Mouse (Mus musculus): ENCODE results near the gene Bcan. TPM values are rescaled to one million over a fixed set of nuclear protein-coding genes. Genes with fewer than 3 reads are reported as not detected.

Gene Bcan
- polyA plus RNA-seq, 1 experiment from 2014 or later, result 0.86 TPM

- Histone ChIP-seq H3K36me3 (no peaks in the 10 kb centered on the region), H3K27me3 (ENCODE audit: low read depth, poor library complexity, severe bottlenecking) (peaks cover 59% of the 10 kb centered on the region), H3K4me1 (peaks cover 79% of the 10 kb centered on the region), H3K27ac (replicated peaks) (peak overlapping the region; percentile 84), H3K4me3 (peak overlapping the region; percentile 50), H3K9me3 (replicated peaks) (no peaks in the 10 kb centered on the region)
- no peak for DNase-seq (ENCODE audit: low spot score)
- WGBS, result 7% methylated on average over 15 of the region's 15 CpGs
Observed at GRCm38 (mm10) chr3:87988068-87988467, 12.0 kb downstream of the Bcan start.

DNA sequence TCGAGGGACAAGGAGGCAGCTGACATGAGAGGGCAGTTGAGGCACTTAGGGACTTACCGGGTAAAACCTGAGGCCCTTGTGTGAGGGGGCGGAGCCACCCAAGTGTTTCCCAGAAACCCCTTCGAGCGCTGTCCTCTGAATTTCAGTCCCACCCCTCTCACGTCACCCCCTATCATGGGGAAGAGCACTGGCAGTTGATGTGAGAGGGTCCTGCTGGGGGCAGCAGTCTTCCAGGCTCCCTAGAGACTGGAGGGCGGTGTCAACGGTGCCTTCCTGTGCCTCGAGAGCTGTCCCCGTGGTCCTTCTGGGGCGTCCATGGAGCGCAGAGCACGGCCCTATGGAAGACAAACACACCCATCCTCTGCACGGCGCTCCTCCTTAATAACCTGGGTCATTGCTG is 12.4 kb downstream of the Bcan start:
- WGBS, result under 1% methylated on average over 15 of the region's 15 CpGs
- Histone ChIP-seq H3K27ac (replicated peaks) (peak overlapping the region; percentile 84), H3K36me3 (no peaks in the 10 kb centered on the region), H3K4me1 (peaks cover 79% of the 10 kb centered on the region), H3K4me3 (peak overlapping the region; percentile 50), H3K9me3 (replicated peaks) (no peaks in the 10 kb centered on the region), H3K27me3 (ENCODE audit: low read depth, poor library complexity, severe bottlenecking) (peaks cover 54% of the 10 kb centered on the region)
- peak; percentile 78 for DNase-seq (ENCODE audit: low spot score)

GRCm38 (mm10) chr3:87986868-87987267 is 13.2 kb downstream of the Bcan start:
- Histone ChIP-seq H3K27ac (replicated peaks) (peak overlapping the region; percentile 84), H3K9me3 (replicated peaks) (no peaks in the 10 kb centered on the region), H3K27me3 (ENCODE audit: low read depth, poor library complexity, severe bottlenecking) (peaks cover 47% of the 10 kb centered on the region), H3K36me3 (peaks cover under 1% of the 10 kb centered on the region; the same call in 1 of the 2 replicates), H3K4me1 (peaks cover 81% of the 10 kb centered on the region), H3K4me3 (peak overlapping the region; percentile 50)
- WGBS, result 1% methylated on average over 17 of the region's 17 CpGs
- DNase-seq (ENCODE audit: low spot score), result peak; percentile 99

DNA sequence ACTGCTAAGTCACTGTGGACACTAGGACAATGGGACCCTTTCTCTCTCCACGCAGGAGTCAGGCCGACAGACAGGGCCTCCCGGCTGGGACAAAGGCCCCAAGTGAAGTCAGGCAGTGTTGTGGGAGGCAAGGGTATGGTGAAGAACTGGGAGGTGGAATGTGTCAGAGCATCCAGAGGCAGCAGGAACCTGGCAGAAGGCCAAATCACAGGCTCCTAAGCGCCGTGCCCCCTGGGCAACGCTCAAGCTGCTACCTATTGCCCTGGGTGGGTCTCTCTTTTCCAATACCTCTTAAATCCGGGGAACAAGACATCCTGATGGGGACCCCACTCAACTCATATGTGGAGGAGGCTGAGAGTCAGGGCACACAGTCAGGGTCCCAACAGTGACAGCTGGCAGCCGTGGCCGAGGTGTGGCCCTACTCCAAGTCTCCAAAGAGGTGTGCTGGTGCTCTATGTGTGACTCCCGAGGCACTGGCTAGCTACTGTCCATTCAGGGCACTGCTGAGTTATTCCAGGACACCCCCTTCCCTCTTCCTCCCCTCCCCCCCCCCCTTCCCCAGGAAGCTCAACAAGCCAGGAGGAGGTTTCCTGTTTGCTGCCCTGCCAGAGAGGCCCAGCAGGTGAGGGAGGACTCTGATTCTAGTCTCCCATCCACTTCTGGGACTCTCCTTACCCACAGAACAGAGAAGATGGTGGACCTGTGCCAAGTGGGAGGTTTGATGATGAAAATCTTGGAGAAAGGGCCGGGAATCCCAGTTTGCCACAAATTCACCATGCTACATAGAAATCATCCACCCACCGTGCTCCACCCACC is 14.3 kb downstream of the Bcan start:
- peaks cover 89% of the 10 kb centered on the region for H3K4me1 ChIP-seq

GRCm38 (mm10) chr3:87984094-87984493 is 15.9 kb downstream of the Bcan start:
- no peak for DNase-seq (ENCODE audit: low spot score)
- Histone ChIP-seq H3K36me3 (peaks cover 28% of the 10 kb centered on the region), H3K4me3 (peak overlapping the region; percentile 7; the same call in 1 of the 2 replicates), H3K4me1 (peaks cover 97% of the 10 kb centered on the region), H3K27me3 (ENCODE audit: low read depth, poor library complexity, severe bottlenecking) (peaks cover 19% of the 10 kb centered on the region), H3K9me3 (replicated peaks) (no peaks in the 10 kb centered on the region), H3K27ac (replicated peaks) (peak overlapping the region; percentile 95)
- WGBS, result 48% methylated on average over 3 of the region's 3 CpGs

More for the DNA sequence above, 14.3 kb downstream of the Bcan start:
- peak overlapping the region; percentile 84 for H3K27ac ChIP-seq (replicated peaks)
- 50% methylated on average over 12 of the region's 12 CpGs for WGBS
- H3K36me3 ChIP-seq, result peaks cover 11% of the 10 kb centered on the region; the same call in 1 of the 2 replicates
- peak; percentile 65 for DNase-seq (ENCODE audit: low spot score)
- H3K4me3 ChIP-seq, result peak overlapping the region; percentile 50
- no peaks in the 10 kb centered on the region for H3K9me3 ChIP-seq (replicated peaks)
- H3K27me3 ChIP-seq (ENCODE audit: low read depth, poor library complexity, severe bottlenecking), result peaks cover 35% of the 10 kb centered on the region

- 44% methylated on average over 6 of the region's 6 CpGs for WGBS
- Histone ChIP-seq H3K4me3 (peak overlapping the region; percentile 41), H3K27ac (replicated peaks) (peak overlapping the region; percentile 95), H3K4me1 (peaks cover 100% of the 10 kb centered on the region), H3K36me3 (peaks cover 32% of the 10 kb centered on the region), H3K9me3 (replicated peaks) (no peaks in the 10 kb centered on the region), H3K27me3 (ENCODE audit: low read depth, poor library complexity, severe bottlenecking) (peaks cover 14% of the 10 kb centered on the region)
- no peak for DNase-seq (ENCODE audit: low spot score)
Observed at GRCm38 (mm10) chr3:87983627-87984026, 16.4 kb downstream of the Bcan start.

GRCm38 (mm10) chr3:87982836-87983601 is 17.0 kb downstream of the Bcan start:
- DNase-seq (ENCODE audit: low spot score), result peak; percentile 81

DNA sequence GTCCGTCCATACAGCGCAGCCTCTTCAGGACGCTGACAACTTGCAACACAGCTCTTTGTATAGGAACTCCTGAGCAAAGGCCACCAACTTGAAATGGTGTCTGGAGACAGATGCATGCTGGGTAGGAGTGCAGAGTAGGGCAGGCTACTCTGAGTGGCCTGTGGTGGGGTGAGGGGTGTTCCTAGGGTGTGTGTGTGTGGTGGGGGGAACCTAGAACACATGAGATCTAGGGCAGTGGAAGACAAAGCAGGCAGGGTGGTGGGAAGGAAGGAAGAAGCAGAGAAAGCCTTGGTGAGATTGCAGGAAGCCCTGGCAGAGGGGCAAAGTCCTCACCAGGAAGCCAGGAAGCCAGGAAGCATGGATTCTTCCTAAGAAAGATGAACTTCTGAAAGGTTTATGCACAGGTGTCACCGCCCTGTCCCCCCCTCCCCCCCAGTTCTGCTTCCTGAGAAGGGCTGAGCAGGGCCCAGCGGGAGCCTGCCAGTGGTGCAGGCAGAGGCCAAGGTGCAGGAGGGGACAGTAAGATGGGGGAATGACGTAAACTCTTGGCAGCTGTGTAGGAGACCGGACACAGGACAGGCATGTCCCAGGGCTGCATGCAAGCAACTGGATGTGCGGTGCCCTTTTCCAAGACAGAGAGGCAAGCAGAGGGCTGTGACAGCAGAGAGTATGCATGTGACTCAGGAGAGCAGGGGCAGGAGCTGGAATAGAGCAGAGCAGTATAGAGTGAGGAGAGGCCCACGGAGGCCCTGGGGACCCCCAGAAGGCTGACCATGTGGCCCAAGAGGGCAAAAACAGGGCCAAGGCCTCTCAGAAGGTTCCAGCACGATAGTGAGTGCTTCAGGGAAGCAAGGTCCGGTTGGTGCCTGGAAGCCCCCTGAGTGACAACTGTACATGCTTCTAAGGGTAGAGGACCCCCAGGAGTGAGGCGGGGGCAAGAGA is 17.9 kb downstream of the Bcan start:
- peak overlapping the region; percentile 95 for H3K27ac ChIP-seq (replicated peaks)
- H3K36me3 ChIP-seq, result peaks cover 47% of the 10 kb centered on the region
- DNase-seq (ENCODE audit: low spot score), result peak; percentile 46
- 40% methylated on average over 12 of the region's 12 CpGs for WGBS
- H3K27me3 ChIP-seq (ENCODE audit: low read depth, poor library complexity, severe bottlenecking), result peaks cover 8% of the 10 kb centered on the region
- H3K9me3 ChIP-seq (replicated peaks), result no peaks in the 10 kb centered on the region
- peak overlapping the region; percentile 41 for H3K4me3 ChIP-seq
- H3K4me1 ChIP-seq, result peaks cover 100% of the 10 kb centered on the region

More at GRCm38 (mm10) chr3:87982836-87983601, 17.0 kb downstream of the Bcan start:
- H3K27ac ChIP-seq (replicated peaks), result peak overlapping the region; percentile 95
- H3K4me3 ChIP-seq, result peak overlapping the region; percentile 41
- no peaks in the 10 kb centered on the region for H3K9me3 ChIP-seq (replicated peaks)
- H3K36me3 ChIP-seq, result peaks cover 38% of the 10 kb centered on the region
- peaks cover 8% of the 10 kb centered on the region for H3K27me3 ChIP-seq (ENCODE audit: low read depth, poor library complexity, severe bottlenecking)
- H3K4me1 ChIP-seq, result peaks cover 100% of the 10 kb centered on the region
- 2% methylated on average over 13 of the region's 13 CpGs for WGBS

DNA sequence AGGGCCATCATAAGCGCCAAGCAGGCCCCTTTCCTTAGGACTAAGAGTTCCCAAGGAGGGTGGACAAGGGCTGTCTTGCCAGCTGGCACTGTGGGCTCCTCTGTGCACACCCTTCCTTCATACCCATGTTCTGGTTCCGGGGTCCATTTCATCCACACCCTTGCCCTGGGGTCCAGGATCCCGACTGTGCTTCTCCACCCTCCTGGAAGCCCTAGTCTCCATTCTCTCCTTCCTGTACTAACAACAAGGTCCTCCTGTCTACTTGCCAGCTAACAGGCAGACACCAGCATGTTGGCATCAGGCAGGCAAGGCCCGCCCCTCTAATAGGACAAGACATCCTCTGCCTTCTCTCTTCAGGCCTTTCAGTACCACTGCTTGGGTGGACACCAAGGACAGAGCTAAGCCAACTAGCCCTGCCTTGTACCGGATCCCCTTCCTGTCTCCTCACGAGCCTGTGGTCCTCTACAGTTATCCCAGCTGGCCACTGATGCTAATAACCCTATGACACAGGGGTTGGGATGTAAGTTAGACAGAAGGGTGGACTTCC is 18.7 kb downstream of the Bcan start:
- Histone ChIP-seq H3K9me3 (replicated peaks) (no peaks in the 10 kb centered on the region), H3K4me3 (0 out of 2 replicates have a peak overlapping the region, but pooled peaks have one; percentile 41), H3K4me1 (peaks cover 93% of the 10 kb centered on the region), H3K27ac (replicated peaks) (peak overlapping the region; percentile 95), H3K36me3 (peaks cover 56% of the 10 kb centered on the region), H3K27me3 (ENCODE audit: low read depth, poor library complexity, severe bottlenecking) (peaks cover 8% of the 10 kb centered on the region)
- 85% methylated on average over 6 of the region's 6 CpGs for WGBS
- no peak for DNase-seq (ENCODE audit: low spot score)

- H3K4me3 ChIP-seq, result no peak overlapping the region
- no peak for DNase-seq (ENCODE audit: low spot score)
- H3K9me3 ChIP-seq (replicated peaks), result no peaks in the 10 kb centered on the region
- H3K36me3 ChIP-seq, result peaks cover 61% of the 10 kb centered on the region
- H3K4me1 ChIP-seq, result peaks cover 91% of the 10 kb centered on the region
- WGBS, result 63% methylated on average over 5 of the region's 5 CpGs
- peak overlapping the region; percentile 95 for H3K27ac ChIP-seq (replicated peaks)
- peaks cover 5% of the 10 kb centered on the region for H3K27me3 ChIP-seq (ENCODE audit: low read depth, poor library complexity, severe bottlenecking)
Observed at GRCm38 (mm10) chr3:87980728-87981127, 19.3 kb downstream of the Bcan start.

GRCm38 (mm10) chr3:87980085-87980484 is 19.9 kb downstream of the Bcan start:
- WGBS, result 64% methylated on average over 3 of the region's 3 CpGs
- Histone ChIP-seq H3K9me3 (replicated peaks) (no peaks in the 10 kb centered on the region), H3K4me1 (peaks cover 91% of the 10 kb centered on the region), H3K27ac (replicated peaks) (peak overlapping the region; percentile 95), H3K36me3 (peaks cover 68% of the 10 kb centered on the region), H3K4me3 (peak overlapping the region; percentile 9; the same call in 1 of the 2 replicates), H3K27me3 (ENCODE audit: low read depth, poor library complexity, severe bottlenecking) (no peaks in the 10 kb centered on the region; the same call in 1 of the 2 replicates)
- no peak for DNase-seq (ENCODE audit: low spot score)

Measured in midbrain, embryonic 10.5 days (tissue).